Comparison of ENCODE assay signal across 9 mouse cellular contexts in genomic region chr15:41948347-41949093, GRCm38 (mm10).
DNase-seq lines count a peak whose midpoint lies in the region; ATAC-seq lines count a peak whose summit lies in the region.
"Had no signal": no experiment of that assay in that cellular context is flagged by ENCODE, and none has a peak within 500 bp of the region (broad histone marks: within the 10 kb centered on the region; RNA-seq: fewer than 3 reads in every experiment).

No protein-coding gene starts in this region.

- H3K4me2 ChIP-seq in intestine, embryonic 15.5 days (replicated peaks): no peak overlapping the region
- H3K4me2 ChIP-seq: heart, embryonic 15.5 days had no signal

- peak overlapping the region; percentile 42; the same call in 1 of the 2 replicates for H3K27ac ChIP-seq in intestine, embryonic 15.5 days
- H3K27ac ChIP-seq: heart, embryonic 15.5 days had no signal

- ATAC-seq in intestine, embryonic 15.5 days: peak; percentile 79
- ATAC-seq in megakaryocyte, adult 5-6 weeks (ENCODE audit: poor library complexity, severe bottlenecking): peak; percentile 67

- H3K27me3 ChIP-seq in intestine, embryonic 15.5 days (replicated peaks): no peaks in the 10 kb centered on the region
- H3K27me3 ChIP-seq: heart, embryonic 15.5 days had no signal

- H3K4me1 ChIP-seq in intestine, embryonic 15.5 days (replicated peaks): no peaks in the 10 kb centered on the region; the same call in none of the 2 replicates
- H3K4me1 ChIP-seq: heart, embryonic 15.5 days had no signal

- H3K9me3 ChIP-seq in intestine, embryonic 15.5 days: no peaks in the 10 kb centered on the region
- H3K9me3 ChIP-seq: heart, embryonic 15.5 days had no signal

- H3K36me3 ChIP-seq in intestine, embryonic 15.5 days: no peaks in the 10 kb centered on the region
- H3K36me3 ChIP-seq: heart, embryonic 15.5 days had no signal

- no peak overlapping the region for H3K4me3 ChIP-seq in intestine, embryonic 15.5 days (replicated peaks)
- H3K4me3 ChIP-seq: heart, embryonic 15.5 days had no signal

- peak; percentile 22 for DNase-seq in adrenal gland, postnatal 14 days
- DNase-seq in adrenal gland, adult 18-20 months (ENCODE audit: low spot score in 2 of 2): no peak
- peak; percentile 15 for DNase-seq in thymus, postnatal 4 days
- DNase-seq in thymus, postnatal 36 days: no peak
- no peak for DNase-seq in urinary bladder, postnatal 10 days (ENCODE audit: low spot score)
- DNase-seq in left cerebral cortex, adult 9 months (ENCODE audit: low spot score in 2 of 2): no peak

- no peak overlapping the region for H3K9ac ChIP-seq in intestine, embryonic 15.5 days
- H3K9ac ChIP-seq: heart, embryonic 15.5 days had no signal

- WGBS in intestine, embryonic 15.5 days: 24% methylated on average over 4 of the region's 4 CpGs

Comparison
In these comparisons a context has a peak if more than half of its experiments do, and no peak if none do; other contexts are left out.
1. DNase-seq: peak in adrenal gland, postnatal 14 days (single experiment) and thymus, postnatal 4 days (single experiment); none in adrenal gland, adult 18-20 months (0 of 2), thymus, postnatal 36 days (0 of 2), urinary bladder, postnatal 10 days (single experiment) and left cerebral cortex, adult 9 months (0 of 2).